ENCODE assay signal across 23 mouse cellular contexts in genomic region chr1:105115391-105115790, GRCm38 (mm10).
DNase-seq lines count a peak whose midpoint lies in the region; ATAC-seq lines count a peak whose summit lies in the region.
"Had no signal": no experiment of that assay in that cellular context is flagged by ENCODE, and none has a peak within 500 bp of the region (broad histone marks: within the 10 kb centered on the region; RNA-seq: fewer than 3 reads in every experiment).

No protein-coding gene starts in this region.

- H3K4me1 ChIP-seq in heart, embryonic 11.5 days (ENCODE audit: control insufficient read depth, insufficient read depth, low read length), result no peaks in the 10 kb centered on the region
- no peaks in the 10 kb centered on the region for H3K4me1 ChIP-seq in kidney, embryonic 14.5 days (ENCODE audit: control insufficient read depth, insufficient read depth, low read length)
- H3K4me1 ChIP-seq in liver, embryonic 15.5 days (replicated peaks), result no peaks in the 10 kb centered on the region
- H3K4me1 ChIP-seq: embryonic facial prominence, embryonic 13.5 days had no signal

- no peak overlapping the region for H3K27ac ChIP-seq in heart, embryonic 11.5 days (ENCODE audit: low read depth, low read length)
- H3K27ac ChIP-seq in kidney, embryonic 14.5 days (ENCODE audit: low read depth, low read length), result no peak overlapping the region
- H3K27ac ChIP-seq in liver, embryonic 15.5 days (replicated peaks), result 0 out of 2 replicates have a peak overlapping the region, but pooled peaks have one; percentile 9
- H3K27ac ChIP-seq: embryonic facial prominence, embryonic 13.5 days; forebrain, embryonic 13.5 days; gastrocnemius, adult 2 months; hindbrain, embryonic 12.5 days had no signal

- DNase-seq in heart, adult 11 months, result peak; percentile 21
- DNase-seq in kidney, adult 9 months, result peak; percentile 85
- DNase-seq in liver, result no peak
- peak; percentile 20 for DNase-seq in yolk sac, embryonic 10.5 days (ENCODE audit: low spot score)
- DNase-seq in lung, adult 18-20 months, result no peak
- DNase-seq: adrenal gland, adult 8-10 months; B cell, adult 2 months; cerebellum, adult 11-12 months; cerebellum, adult 9-10 months; cerebellum, postnatal 25 days; forebrain, postnatal 0 days; gastrocnemius, adult 2 months; gastrocnemius, postnatal 25 days; heart, postnatal 10 days; heart, postnatal 4 days had no signal

- no peak for ATAC-seq in heart, embryonic 11.5 days (replicated peaks; ENCODE audit: insufficient number of reproducible peaks, low FRiP score, low TSS enrichment)
- no peak for ATAC-seq in kidney, embryonic 14.5 days (ENCODE audit: low FRiP score, low TSS enrichment)
- ATAC-seq in liver, embryonic 15.5 days (ENCODE audit: insufficient read depth), result no peak; the same call in 1 of the 2 replicates
- ATAC-seq: CD4-positive, CD25-positive, alpha-beta regulatory T cell, adult 4 months; forebrain, embryonic 13.5 days; forebrain, postnatal 0 days had no signal

- no peak overlapping the region for H3K4me3 ChIP-seq in heart, embryonic 11.5 days (ENCODE audit: low read depth, low read length)
- H3K4me3 ChIP-seq in kidney, embryonic 14.5 days (ENCODE audit: low read length), result no peak overlapping the region
- no peak overlapping the region for H3K4me3 ChIP-seq in liver, embryonic 15.5 days (replicated peaks)
- H3K4me3 ChIP-seq: embryonic facial prominence, embryonic 13.5 days; forebrain, embryonic 13.5 days; gastrocnemius, adult 2 months; hindbrain, embryonic 12.5 days had no signal

- H3K36me3 ChIP-seq in heart, embryonic 11.5 days (ENCODE audit: control insufficient read depth, insufficient read depth, low read length), result no peaks in the 10 kb centered on the region
- H3K36me3 ChIP-seq in kidney, embryonic 14.5 days (ENCODE audit: control insufficient read depth, insufficient read depth, low read length), result no peaks in the 10 kb centered on the region
- no peaks in the 10 kb centered on the region for H3K36me3 ChIP-seq in liver, embryonic 15.5 days (replicated peaks)
- H3K36me3 ChIP-seq: embryonic facial prominence, embryonic 13.5 days; G1E; hindbrain, embryonic 12.5 days had no signal

- no peaks in the 10 kb centered on the region for H3K27me3 ChIP-seq in heart, embryonic 11.5 days (ENCODE audit: control insufficient read depth, insufficient read depth, low read length)
- no peaks in the 10 kb centered on the region for H3K27me3 ChIP-seq in kidney, embryonic 14.5 days (ENCODE audit: control insufficient read depth, insufficient read depth, low read length)
- no peaks in the 10 kb centered on the region for H3K27me3 ChIP-seq in liver, embryonic 15.5 days
- H3K27me3 ChIP-seq: embryonic facial prominence, embryonic 13.5 days; forebrain, embryonic 13.5 days; hindbrain, embryonic 12.5 days had no signal

- H3K9ac ChIP-seq in heart, embryonic 11.5 days (ENCODE audit: low read depth, low read length), result no peak overlapping the region
- no peak overlapping the region for H3K9ac ChIP-seq in kidney, embryonic 14.5 days (ENCODE audit: low read depth, low read length)
- H3K9ac ChIP-seq in liver, embryonic 15.5 days, result no peak overlapping the region
- H3K9ac ChIP-seq: embryonic facial prominence, embryonic 13.5 days; forebrain, embryonic 13.5 days; forebrain, postnatal 0 days; hindbrain, embryonic 12.5 days had no signal

- WGBS in heart, embryonic 11.5 days (ENCODE audit: insufficient replicate concordance), result 85% methylated on average over 6 of the region's 6 CpGs
- WGBS in kidney, embryonic 14.5 days, result 84% methylated on average over 6 of the region's 6 CpGs
- 71% methylated on average over 6 of the region's 6 CpGs for WGBS in liver, embryonic 15.5 days (ENCODE audit: insufficient replicate concordance)

- H3K9me3 ChIP-seq in heart, embryonic 11.5 days (replicated peaks; ENCODE audit: control insufficient read depth, low read length), result no peaks in the 10 kb centered on the region
- no peaks in the 10 kb centered on the region for H3K9me3 ChIP-seq in kidney, embryonic 14.5 days (ENCODE audit: control insufficient read depth, low read length)
- H3K9me3 ChIP-seq in liver, embryonic 15.5 days (replicated peaks), result no peaks in the 10 kb centered on the region
- H3K9me3 ChIP-seq: embryonic facial prominence, embryonic 13.5 days; forebrain, embryonic 13.5 days; hindbrain, embryonic 12.5 days had no signal

- no peak overlapping the region for H3K4me2 ChIP-seq in heart, embryonic 11.5 days
- no peak overlapping the region for H3K4me2 ChIP-seq in kidney, embryonic 14.5 days (replicated peaks; ENCODE audit: low read depth, low read length)
- no peak overlapping the region for H3K4me2 ChIP-seq in liver, embryonic 15.5 days
- H3K4me2 ChIP-seq: embryonic facial prominence, embryonic 13.5 days; forebrain, embryonic 13.5 days; hindbrain, embryonic 12.5 days had no signal

Comparison
In these comparisons a context has a peak if more than half of its experiments do, and no peak if none do; other contexts are left out.
1. DNase-seq: peak in heart, adult 11 months (single experiment), kidney, adult 9 months (single experiment) and yolk sac, embryonic 10.5 days (single experiment); none in liver (single experiment) and lung, adult 18-20 months (0 of 2).